Mouse (Mus musculus): Measurements from ENCODE around the gene Lrrtm4. TPM values are rescaled to one million over a fixed set of nuclear protein-coding genes. Genes with fewer than 3 reads are reported as not detected.

The Lrrtm4 gene
- total RNA-seq, 2 experiments from 2014 or later: 44.1 to 50.0 TPM

DNA sequence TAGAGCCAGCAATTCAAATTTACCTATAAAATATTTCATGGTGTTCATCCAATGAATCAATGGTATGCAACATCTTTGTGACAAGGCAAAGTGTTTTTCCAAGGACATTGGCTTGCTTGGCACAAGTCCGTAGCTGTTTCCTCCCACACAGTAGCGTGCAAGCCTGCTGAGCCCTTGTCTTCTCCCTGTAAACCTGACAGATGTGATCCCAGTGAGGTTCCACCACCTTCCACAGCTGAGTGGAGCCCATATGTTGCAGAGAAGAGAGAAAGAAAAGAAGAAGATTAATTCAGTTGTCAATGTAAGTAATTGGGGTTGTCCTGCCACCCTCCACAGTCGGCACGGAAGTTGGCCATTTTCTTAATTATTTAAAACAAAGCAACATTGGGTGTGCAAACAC lies 645.4 kb downstream of the Lrrtm4 start:
- DNase-seq (ENCODE audit: low spot score in 2 of 2): no peak

- DNase-seq (ENCODE audit: low spot score in 2 of 2): no peak
Measured at GRCm38 (mm10) chr6:80704183-80704582, 685.5 kb downstream of the Lrrtm4 start.

GRCm38 (mm10) chr6:80720468-80720867 lies 701.8 kb downstream of the Lrrtm4 start:
- no peak for DNase-seq (ENCODE audit: low spot score in 2 of 2)

DNA sequence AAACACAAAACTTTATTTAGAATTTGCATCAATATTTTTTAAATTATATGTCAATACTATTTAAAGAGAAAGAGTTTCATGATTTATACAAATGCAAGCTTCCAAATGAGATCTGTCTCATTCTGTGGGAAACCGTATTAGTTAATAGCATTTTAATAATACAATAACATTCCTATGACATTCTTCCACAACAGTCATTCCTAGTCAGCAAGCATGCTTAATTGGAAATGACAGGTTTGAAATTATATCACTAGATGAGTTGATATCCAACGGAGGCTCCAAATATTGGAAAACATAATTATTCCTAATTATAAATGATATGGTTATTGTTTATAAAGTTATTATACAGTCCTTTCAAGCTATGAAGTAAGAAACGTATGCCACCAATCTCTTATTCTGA lies 714.7 kb downstream of the Lrrtm4 start:
- no peak for DNase-seq (ENCODE audit: low spot score in 2 of 2)

DNA sequence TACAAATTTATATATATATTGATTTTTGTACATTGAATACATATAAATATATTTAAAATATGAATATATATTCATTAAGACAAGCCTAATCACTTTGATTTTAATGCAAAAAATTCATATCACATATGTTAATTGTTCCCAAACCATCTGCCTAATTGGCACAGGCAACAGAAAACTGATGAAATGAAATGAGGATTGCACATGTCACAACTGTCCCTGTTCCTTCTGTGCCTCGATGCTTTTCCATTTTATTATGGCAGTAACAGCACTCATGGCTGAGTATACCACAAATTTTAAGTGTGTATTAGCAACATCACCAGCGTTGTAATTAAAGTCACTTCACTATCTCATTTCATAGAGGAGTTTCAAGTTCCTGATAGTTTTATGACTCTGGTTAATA lies 732.1 kb downstream of the Lrrtm4 start:
- DNase-seq (ENCODE audit: low spot score in 2 of 2): no peak

GRCm38 (mm10) chr6:80760641-80761204 lies 742.0 kb downstream of the Lrrtm4 start:
- no peak for DNase-seq (ENCODE audit: low spot score in 2 of 2)

DNA sequence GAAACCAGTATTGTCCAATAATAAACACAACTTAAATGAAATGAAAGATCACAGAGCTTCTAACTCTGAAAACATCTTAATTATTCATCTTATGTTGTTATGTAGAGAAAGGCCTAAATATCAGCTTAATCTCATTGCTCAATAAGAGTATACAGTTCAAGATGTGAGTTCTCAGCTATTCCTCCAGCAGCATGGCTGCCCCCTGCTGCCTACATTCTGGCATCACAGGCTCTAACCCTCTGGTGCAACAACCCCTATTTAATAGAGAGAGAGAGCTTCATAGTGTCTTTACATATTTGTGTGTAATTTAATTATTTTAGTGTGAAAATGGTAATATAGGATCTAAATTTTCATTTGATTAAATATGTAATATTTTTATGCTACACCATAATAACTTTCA lies 767.6 kb downstream of the Lrrtm4 start:
- no peak for DNase-seq (ENCODE audit: low spot score in 2 of 2)

DNA sequence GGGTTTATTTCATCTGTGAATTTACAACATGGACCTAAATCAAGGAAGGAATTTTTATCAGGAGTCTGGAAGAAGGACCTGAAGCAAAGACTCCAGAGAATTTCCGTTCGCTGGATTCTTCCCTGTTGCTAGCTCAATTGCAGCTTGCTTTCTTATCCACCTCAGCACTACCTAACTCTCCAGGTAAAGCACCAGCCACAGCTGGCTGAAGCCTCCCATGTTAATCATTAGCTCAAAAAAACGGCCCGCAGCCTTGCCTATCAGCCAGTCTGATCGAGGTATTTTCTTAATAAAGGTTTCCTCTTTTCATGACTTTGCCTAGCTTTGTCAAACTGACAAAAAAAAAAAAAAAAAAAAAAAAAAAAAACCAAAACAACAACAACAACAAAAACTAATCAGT lies 805.1 kb downstream of the Lrrtm4 start:
- no peak for DNase-seq (ENCODE audit: low spot score in 2 of 2)

GRCm38 (mm10) chr6:80839784-80840183 lies 821.1 kb downstream of the Lrrtm4 start:
- DNase-seq (ENCODE audit: low spot score in 2 of 2): no peak

- no peak for DNase-seq (ENCODE audit: low spot score in 2 of 2)
Measured at GRCm38 (mm10) chr6:80845294-80845693, 826.6 kb downstream of the Lrrtm4 start.

GRCm38 (mm10) chr6:80856910-80857543 lies 838.4 kb downstream of the Lrrtm4 start:
- no peak for DNase-seq (ENCODE audit: low spot score in 2 of 2)

Other genes with a start within 250 kb of the Lrrtm4 start
- gene Gm20594, start 201.0 kb upstream of the Lrrtm4 start, total RNA-seq (2021): not detected

All from layer of hippocampus, postnatal 10 days (tissue).